Mouse (Mus musculus): Measurements from ENCODE around the gene Selenof. TPM values are rescaled to one million over a fixed set of nuclear protein-coding genes. Genes with fewer than 3 reads are reported as not detected.

Gene Selenof
- polyA plus RNA-seq, 1 experiment from 2014 or later = 316 TPM

- Histone ChIP-seq H3K4me3 (replicated peaks) (no peak overlapping the region), H3K36me3 (no peaks in the 10 kb centered on the region), H3K27me3 (no peaks in the 10 kb centered on the region), H3K9ac (no peak overlapping the region), H3K27ac (no peak overlapping the region), H3K9me3 (replicated peaks) (no peaks in the 10 kb centered on the region), H3K4me1 (replicated peaks) (peaks cover 37% of the 10 kb centered on the region), H3K4me2 (no peak overlapping the region)
- DNase-seq (no peak), ATAC-seq (ENCODE audit: low read depth) (no peak)
- 80% methylated on average over 7 of the region's 7 CpGs for WGBS (ENCODE audit: insufficient replicate concordance)
These were observed 4.9 kb upstream of the Selenof start for GRCm38 (mm10) chr3:144565212-144565611.

GRCm38 (mm10) chr3:144568861-144569361 is 1.2 kb upstream of the Selenof start:
- Histone ChIP-seq H3K27ac (peak overlapping the region; percentile 80; the same call in 1 of the 2 replicates), H3K4me3 (replicated peaks) (peak overlapping the region; percentile 98), H3K4me2 (peak overlapping the region; percentile 100), H3K4me1 (replicated peaks) (peaks cover 42% of the 10 kb centered on the region), H3K27me3 (no peaks in the 10 kb centered on the region), H3K9me3 (replicated peaks) (no peaks in the 10 kb centered on the region), H3K36me3 (peaks cover 14% of the 10 kb centered on the region), H3K9ac (peak overlapping the region; percentile 95)
- WGBS (ENCODE audit: insufficient replicate concordance) = 1% methylated on average over 21 of the region's 21 CpGs
- DNase-seq (peak; percentile 9), ATAC-seq (ENCODE audit: low read depth) (no peak)

- peak overlapping the region; percentile 95 for H3K9ac ChIP-seq
- DNase-seq = peak; percentile 35
- peak overlapping the region; percentile 80 for H3K27ac ChIP-seq
- no peaks in the 10 kb centered on the region for H3K27me3 ChIP-seq
- peak overlapping the region; percentile 100 for H3K4me2 ChIP-seq
- H3K4me3 ChIP-seq (replicated peaks) = peak overlapping the region; percentile 98
- H3K36me3 ChIP-seq = peaks cover 20% of the 10 kb centered on the region
- H3K4me1 ChIP-seq (replicated peaks) = peaks cover 47% of the 10 kb centered on the region
- ATAC-seq (ENCODE audit: low read depth) = peak; percentile 8; the same call in 1 of the 2 replicates
- WGBS (ENCODE audit: insufficient replicate concordance) = under 1% methylated on average over 46 of the region's 47 CpGs
- H3K9me3 ChIP-seq (replicated peaks) = no peaks in the 10 kb centered on the region
These were observed 618 bp upstream of the Selenof start for GRCm38 (mm10) chr3:144569401-144569971.

GRCm38 (mm10) chr3:144570816-144571487 is 848 bp downstream of the Selenof start:
- peak overlapping the region; percentile 89 for H3K27ac ChIP-seq
- 1% methylated on average over 25 of the region's 25 CpGs for WGBS (ENCODE audit: insufficient replicate concordance)
- no peaks in the 10 kb centered on the region for H3K9me3 ChIP-seq (replicated peaks)
- H3K9ac ChIP-seq = peak overlapping the region; percentile 96
- H3K27me3 ChIP-seq = no peaks in the 10 kb centered on the region
- ATAC-seq (ENCODE audit: low read depth) (no peak), DNase-seq (no peak)
- peak overlapping the region; percentile 98 for H3K4me3 ChIP-seq (replicated peaks)
- H3K4me2 ChIP-seq = peak overlapping the region; percentile 72
- peaks cover 55% of the 10 kb centered on the region for H3K4me1 ChIP-seq (replicated peaks)
- peaks cover 24% of the 10 kb centered on the region for H3K36me3 ChIP-seq

GRCm38 (mm10) chr3:144574256-144574655 is 4.2 kb downstream of the Selenof start:
- Histone ChIP-seq H3K36me3 (peaks cover 41% of the 10 kb centered on the region), H3K4me2 (no peak overlapping the region), H3K27ac (no peak overlapping the region; the same call in 1 of the 2 replicates), H3K9me3 (replicated peaks) (no peaks in the 10 kb centered on the region), H3K9ac (no peak overlapping the region), H3K4me3 (replicated peaks) (no peak overlapping the region), H3K27me3 (no peaks in the 10 kb centered on the region), H3K4me1 (replicated peaks) (peaks cover 59% of the 10 kb centered on the region)
- WGBS (ENCODE audit: insufficient replicate concordance) = 89% methylated on average over 7 of the region's 7 CpGs
- no peak for DNase-seq
- no peak for ATAC-seq (ENCODE audit: low read depth)

- Histone ChIP-seq H3K9me3 (replicated peaks) (no peaks in the 10 kb centered on the region), H3K27me3 (no peaks in the 10 kb centered on the region), H3K4me1 (replicated peaks) (peaks cover 71% of the 10 kb centered on the region), H3K27ac (no peak overlapping the region), H3K36me3 (peaks cover 58% of the 10 kb centered on the region), H3K4me2 (no peak overlapping the region), H3K9ac (no peak overlapping the region), H3K4me3 (replicated peaks) (no peak overlapping the region)
- no peak for ATAC-seq (ENCODE audit: low read depth)
- DNase-seq = no peak
- 77% methylated on average over 10 of the region's 10 CpGs for WGBS (ENCODE audit: insufficient replicate concordance)
These were observed 7.5 kb downstream of the Selenof start for GRCm38 (mm10) chr3:144577366-144578340.

- 85% methylated on average over 4 of the region's 4 CpGs for WGBS (ENCODE audit: insufficient replicate concordance)
- H3K4me1 ChIP-seq (replicated peaks) = peaks cover 72% of the 10 kb centered on the region
- peaks cover 53% of the 10 kb centered on the region for H3K36me3 ChIP-seq
These were observed 8.8 kb downstream of the Selenof start for GRCm38 (mm10) chr3:144578921-144579320.

GRCm38 (mm10) chr3:144579796-144580195 is 9.7 kb downstream of the Selenof start:
- Histone ChIP-seq H3K4me3 (replicated peaks) (no peak overlapping the region), H3K27ac (0 out of 2 replicates have a peak overlapping the region, but pooled peaks have one; percentile 9), H3K27me3 (no peaks in the 10 kb centered on the region), H3K9ac (no peak overlapping the region), H3K9me3 (replicated peaks) (no peaks in the 10 kb centered on the region), H3K36me3 (peaks cover 46% of the 10 kb centered on the region), H3K4me1 (replicated peaks) (peaks cover 72% of the 10 kb centered on the region), H3K4me2 (no peak overlapping the region)
- ATAC-seq (ENCODE audit: low read depth) (peak; percentile 48), DNase-seq (no peak)
- 62% methylated on average over 5 of the region's 5 CpGs for whole genome bisulfite sequencing (ENCODE audit: insufficient replicate concordance)

More at GRCm38 (mm10) chr3:144578921-144579320, 8.8 kb downstream of the Selenof start:
- no peak overlapping the region for H3K9ac ChIP-seq
- H3K4me2 ChIP-seq = no peak overlapping the region
- no peak overlapping the region for H3K27ac ChIP-seq
- DNase-seq (no peak), ATAC-seq (ENCODE audit: low read depth) (no peak)
- no peaks in the 10 kb centered on the region for H3K9me3 ChIP-seq (replicated peaks)
- no peaks in the 10 kb centered on the region for H3K27me3 ChIP-seq
- H3K4me3 ChIP-seq (replicated peaks) = no peak overlapping the region

GRCm38 (mm10) chr3:144580281-144580680 is 10.2 kb downstream of the Selenof start:
- Histone ChIP-seq H3K4me3 (replicated peaks) (no peak overlapping the region), H3K9ac (no peak overlapping the region), H3K27ac (0 out of 2 replicates have a peak overlapping the region, but pooled peaks have one; percentile 9), H3K9me3 (replicated peaks) (no peaks in the 10 kb centered on the region), H3K27me3 (no peaks in the 10 kb centered on the region), H3K36me3 (peaks cover 47% of the 10 kb centered on the region), H3K4me2 (no peak overlapping the region), H3K4me1 (replicated peaks) (peaks cover 70% of the 10 kb centered on the region)
- DNase-seq (no peak), ATAC-seq (ENCODE audit: low read depth) (no peak)
- 70% methylated on average over 7 of the region's 7 CpGs for WGBS (ENCODE audit: insufficient replicate concordance)

GRCm38 (mm10) chr3:144581842-144582241 is 11.7 kb downstream of the Selenof start:
- Histone ChIP-seq H3K4me2 (no peak overlapping the region), H3K9me3 (replicated peaks) (no peaks in the 10 kb centered on the region), H3K9ac (no peak overlapping the region), H3K4me3 (replicated peaks) (no peak overlapping the region), H3K27ac (0 out of 2 replicates have a peak overlapping the region, but pooled peaks have one; percentile 5), H3K27me3 (no peaks in the 10 kb centered on the region), H3K36me3 (peaks cover 53% of the 10 kb centered on the region), H3K4me1 (replicated peaks) (peaks cover 71% of the 10 kb centered on the region)
- no peak for ATAC-seq (ENCODE audit: low read depth)
- DNase-seq = no peak
- 43% methylated on average over 3 of the region's 3 CpGs for WGBS (ENCODE audit: insufficient replicate concordance)

GRCm38 (mm10) chr3:144582306-144582705 is 12.2 kb downstream of the Selenof start:
- ATAC-seq (ENCODE audit: low read depth) (no peak), DNase-seq (no peak)
- no peak overlapping the region for H3K9ac ChIP-seq
- no peak overlapping the region for H3K4me3 ChIP-seq (replicated peaks)
- peaks cover 66% of the 10 kb centered on the region for H3K4me1 ChIP-seq (replicated peaks)
- no peaks in the 10 kb centered on the region for H3K9me3 ChIP-seq (replicated peaks)
- H3K27me3 ChIP-seq = no peaks in the 10 kb centered on the region
- H3K4me2 ChIP-seq = no peak overlapping the region
- 50% methylated on average over 4 of the region's 4 CpGs for WGBS (ENCODE audit: insufficient replicate concordance)
- peaks cover 57% of the 10 kb centered on the region for H3K36me3 ChIP-seq
- H3K27ac ChIP-seq = 0 out of 2 replicates have a peak overlapping the region, but pooled peaks have one; percentile 1

Data from liver, embryonic 13.5 days (tissue).